Mouse (Mus musculus) lung, adult 2 months (tissue): ENCODE data around the gene Slc25a48.

Experiments used
- CTCF ChIP-seq: fragments of 200-500 bp; IDR thresholded peaks from 2 replicates; pipeline ENCODE4 v1.5.1; 2011; ENCODE audit warnings: mild to moderate bottlenecking, low read length, control low read depth; ENCODE audit not compliant: insufficient read depth
- POLR2A ChIP-seq: fragments of 200-500 bp; IDR thresholded peaks from 2 replicates; pipeline ENCODE4 v1.6.1; 2011; ENCODE audit warnings: low read depth, mild to moderate bottlenecking, control low read depth, low read length, borderline replicate concordance; ENCODE audit errors: extremely low read depth

GRCm38 (mm10) chr13:56516311-56516710 is 78.2 kb downstream of the Slc25a48 start:
- no peak for TF ChIP-seq CTCF
- TF ChIP-seq POLR2A, result no peak
